Mouse (Mus musculus): ENCODE data around the gene Rnf182. TPM values are rescaled to one million over a fixed set of nuclear protein-coding genes. Genes with fewer than 3 reads are reported as not detected.

Gene Rnf182
- total RNA-seq, 2 experiments from 2014 or later, result 7.1 to 7.2 TPM

DNA sequence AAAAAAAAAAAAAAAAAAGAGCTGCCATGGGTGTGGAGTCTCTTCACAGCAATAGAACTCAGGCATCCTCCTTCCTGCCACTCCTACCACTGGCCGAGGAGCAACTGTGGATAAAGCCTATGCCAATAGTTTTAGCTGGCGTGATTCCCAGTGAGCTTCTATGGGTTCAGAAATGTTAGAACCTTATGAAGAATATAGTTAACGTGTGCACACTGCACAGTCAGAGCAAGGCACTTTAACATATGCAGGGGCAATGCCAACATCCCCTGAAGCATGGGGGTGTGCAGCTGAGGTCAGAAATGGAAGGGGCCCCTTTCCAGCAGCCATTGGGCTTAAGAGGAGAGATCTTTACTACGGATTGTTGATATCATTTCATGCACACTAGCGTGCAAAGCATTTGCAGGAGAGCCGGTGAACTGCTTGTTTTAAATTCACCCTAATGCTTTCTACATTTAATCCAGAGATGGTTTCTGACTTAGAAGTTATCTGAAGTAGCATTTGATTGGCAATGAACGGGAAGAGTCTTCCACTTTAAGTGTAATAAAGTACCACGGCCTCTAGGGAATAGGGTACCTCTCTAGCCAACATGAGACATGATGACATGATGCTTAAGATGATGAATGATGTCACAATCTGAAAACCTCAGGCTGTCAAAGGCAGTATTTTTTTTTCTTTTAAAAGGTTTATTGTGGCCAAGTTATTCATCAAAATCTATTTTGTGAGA, 61.8 kb downstream of the Rnf182 start:
- no peak for DNase-seq (ENCODE audit: extremely low spot score in 1 of 2, low spot score in 2 of 2)
- intact Hi-C loops (cut with DNase I), result no loop called here

DNA sequence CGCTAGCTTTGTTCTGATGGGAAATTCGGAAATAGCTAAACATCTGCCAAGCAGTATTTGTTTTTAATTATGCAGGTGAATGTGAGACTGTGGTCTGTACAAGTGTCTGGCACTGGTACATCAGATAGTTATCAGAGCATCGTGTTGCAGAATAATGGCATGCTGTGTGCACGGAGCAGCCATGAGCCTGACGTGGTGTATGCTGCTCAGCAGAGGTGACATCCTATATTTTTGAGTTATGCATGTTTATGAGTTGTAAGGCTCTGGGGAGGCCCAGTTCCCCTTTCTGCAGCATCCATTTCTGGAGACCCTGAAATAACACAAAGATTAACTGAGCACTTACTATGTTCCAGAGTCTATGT, 62.4 kb downstream of the Rnf182 start:
- no peak for DNase-seq (ENCODE audit: extremely low spot score in 1 of 2, low spot score in 2 of 2)
- intact Hi-C loops (cut with DNase I), result no loop called here

DNA sequence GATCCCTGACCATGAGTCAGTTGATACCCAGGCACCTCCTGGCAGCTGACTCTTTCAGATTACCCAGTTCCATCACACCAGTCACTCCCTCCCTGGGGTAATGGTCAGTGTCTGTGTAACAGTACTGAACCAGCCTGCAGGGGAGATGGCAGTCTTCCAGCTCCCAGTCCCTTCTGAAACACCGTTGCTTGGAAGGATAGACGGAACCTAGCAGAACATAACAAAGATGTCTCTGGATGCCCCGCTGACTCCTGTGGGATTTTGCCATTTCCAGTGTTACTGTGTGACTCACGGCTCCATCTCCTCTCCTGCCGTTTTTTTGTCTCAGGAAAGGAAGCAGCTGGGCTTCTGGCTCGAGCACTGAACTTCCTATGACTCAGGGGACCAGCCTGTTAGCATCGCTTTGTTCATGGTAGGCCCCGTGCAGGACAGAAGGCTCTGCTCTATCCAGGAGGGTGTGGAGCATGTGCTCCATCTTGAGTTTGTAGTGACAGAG, 69.0 kb downstream of the Rnf182 start:
- intact Hi-C loops (cut with DNase I), result no loop called here
- DNase-seq (ENCODE audit: extremely low spot score in 1 of 2, low spot score in 2 of 2), result peak in 1 of 2 experiments; percentile 67

DNA sequence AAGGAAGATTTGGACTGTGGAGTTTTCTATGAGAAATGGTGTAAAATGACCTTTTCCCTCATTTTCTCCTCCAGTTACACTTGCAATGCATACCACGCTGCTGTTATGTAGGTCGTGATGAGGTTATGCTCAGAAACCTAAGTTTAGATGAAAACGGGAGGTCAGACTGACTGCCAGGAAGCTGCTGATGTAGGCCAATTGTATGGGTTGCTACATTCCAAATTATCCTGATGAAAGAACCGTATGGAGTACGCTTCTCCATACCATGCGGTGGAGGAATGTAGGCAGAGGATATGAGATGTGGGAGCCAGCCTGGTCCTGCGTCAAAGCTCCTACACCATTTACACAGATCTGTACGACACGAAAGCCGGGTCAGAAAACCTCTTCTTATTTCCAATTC, 72.6 kb downstream of the Rnf182 start:
- no peak for DNase-seq (ENCODE audit: extremely low spot score in 1 of 2, low spot score in 2 of 2)
- intact Hi-C loops (cut with DNase I), result no loop called here

DNA sequence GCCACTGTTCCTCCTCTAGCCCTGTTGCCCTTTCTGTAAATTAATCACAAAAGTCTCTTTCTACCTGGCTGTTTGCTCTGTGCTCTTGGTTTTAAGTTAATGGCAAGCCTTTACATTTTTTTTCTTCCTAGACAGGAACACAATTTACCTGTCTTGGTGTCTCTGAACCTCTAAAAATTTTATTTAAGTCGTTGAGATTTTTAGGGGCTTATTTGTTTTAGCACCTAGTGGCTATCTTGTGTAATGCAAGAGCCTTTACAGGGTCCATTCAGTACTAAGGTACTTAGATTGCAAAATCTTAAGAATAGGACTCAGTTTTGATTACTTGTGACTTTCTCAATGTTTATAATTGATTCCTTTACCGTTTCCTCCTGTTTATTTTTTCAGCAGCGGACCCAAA, 76.2 kb downstream of the Rnf182 start:
- no peak for DNase-seq (ENCODE audit: extremely low spot score in 1 of 2, low spot score in 2 of 2)
- intact Hi-C loops (cut with DNase I), result no loop called here

DNA sequence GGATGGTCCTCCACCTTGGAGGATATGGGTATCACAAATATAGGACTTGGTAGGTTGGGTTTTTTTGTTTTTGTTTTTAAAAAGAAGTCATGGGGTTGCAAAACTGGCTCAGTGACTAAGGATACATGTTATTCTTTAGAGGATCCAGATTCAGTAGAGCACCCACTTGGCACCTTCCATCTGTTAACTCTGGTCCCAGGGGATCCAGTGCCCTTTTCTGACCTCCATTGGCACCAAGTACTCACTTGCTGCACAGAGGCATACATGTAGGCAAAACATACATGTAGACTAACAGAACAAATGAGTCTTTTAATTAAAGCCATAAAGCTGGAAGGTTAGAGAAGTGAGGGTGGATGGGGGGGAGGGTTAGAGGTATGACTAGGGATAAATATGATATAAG, 80.0 kb downstream of the Rnf182 start:
- intact Hi-C loops (cut with DNase I), result no loop called here
- DNase-seq (ENCODE audit: extremely low spot score in 1 of 2, low spot score in 2 of 2), result no peak

DNA sequence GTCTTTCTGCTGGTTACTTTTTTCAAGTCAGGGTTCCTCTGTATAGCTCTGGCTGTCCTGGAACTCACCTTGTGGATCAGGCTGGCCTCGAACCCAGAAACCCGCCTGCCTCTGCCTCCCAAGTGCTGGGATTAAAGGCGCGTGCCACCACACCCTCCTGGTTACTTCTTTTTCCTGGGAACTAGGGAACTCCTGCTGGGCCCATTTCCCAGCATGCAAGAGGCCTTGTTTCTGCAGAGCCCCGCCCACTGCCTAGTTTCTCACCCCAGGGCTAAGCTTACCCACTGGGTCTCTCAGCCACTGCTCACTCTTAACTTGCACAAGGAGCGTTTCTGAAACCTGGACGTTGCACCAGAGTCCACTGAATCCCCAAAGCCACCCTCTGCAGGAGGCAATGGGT, 80.5 kb downstream of the Rnf182 start:
- intact Hi-C loops (cut with DNase I), result no loop called here
- DNase-seq (ENCODE audit: extremely low spot score in 1 of 2, low spot score in 2 of 2), result no peak

DNA sequence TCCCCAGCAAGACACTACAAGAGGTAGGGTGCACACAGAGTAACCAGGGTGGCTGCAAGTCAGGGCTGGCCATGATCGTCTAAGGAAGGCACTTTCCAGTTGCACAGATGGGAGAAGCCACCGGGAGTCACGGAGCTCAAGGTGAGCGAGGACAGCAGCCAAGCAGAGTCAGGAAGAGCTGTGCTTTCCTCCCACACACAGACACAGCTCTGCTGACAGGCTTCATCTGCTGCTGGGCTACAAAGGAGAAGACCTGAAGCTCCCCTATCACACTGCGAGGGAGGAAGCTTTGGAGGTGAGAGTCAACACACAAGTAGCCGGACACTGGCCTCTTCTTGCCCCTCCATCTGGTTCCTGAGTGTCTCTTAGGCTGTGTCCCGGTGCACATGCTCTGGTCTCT, 83.0 kb downstream of the Rnf182 start:
- DNase-seq (ENCODE audit: extremely low spot score in 1 of 2, low spot score in 2 of 2), result no peak
- intact Hi-C loops (cut with DNase I), result no loop called here

DNA sequence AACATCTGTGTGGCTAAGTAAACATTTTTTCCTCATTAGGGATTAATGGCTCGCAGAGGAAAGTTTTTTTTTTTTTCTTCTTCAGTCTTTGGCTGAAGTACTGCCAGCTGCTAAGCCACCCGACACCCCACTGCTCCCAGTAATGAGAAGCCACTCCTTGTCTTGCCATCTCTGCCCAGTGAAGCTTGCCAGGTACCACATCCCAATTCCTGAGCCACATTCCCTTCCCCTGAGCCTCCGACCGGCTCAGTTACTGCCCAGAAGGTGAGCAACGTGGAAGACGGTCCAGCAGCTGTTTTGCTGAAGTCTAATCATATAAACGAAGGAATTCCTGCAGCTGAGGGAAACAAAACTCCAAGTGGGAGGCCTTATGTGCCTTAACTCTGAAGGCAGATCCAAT, 88.0 kb downstream of the Rnf182 start:
- intact Hi-C loops (cut with DNase I), result no loop called here

DNA sequence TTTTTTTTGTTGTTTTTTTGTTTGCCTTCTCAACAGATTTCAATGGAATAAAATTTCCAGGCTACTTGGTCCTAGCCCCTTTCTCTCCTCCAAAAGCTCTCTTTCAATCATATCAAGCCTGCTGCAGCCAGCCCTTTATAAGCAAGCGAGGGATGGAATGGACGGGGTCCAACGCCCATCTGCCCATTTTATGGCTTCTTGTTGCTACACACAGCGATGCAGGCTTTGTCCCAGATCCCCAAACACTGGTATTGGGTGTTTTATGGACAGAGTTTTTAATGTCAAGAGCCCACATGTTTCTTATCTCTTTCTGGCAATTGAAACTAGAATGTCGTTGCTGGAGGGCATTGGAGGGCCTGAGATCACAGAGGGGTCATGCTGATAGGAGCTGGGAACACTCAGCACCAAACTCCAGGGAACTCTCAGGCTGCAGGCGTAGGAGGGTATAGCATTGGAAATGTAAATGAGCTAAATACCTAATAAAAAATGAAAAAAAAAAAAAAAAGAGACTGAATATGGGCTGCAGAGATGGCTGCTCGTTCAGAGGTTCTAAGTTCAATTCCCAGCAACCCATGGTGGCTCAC, 89.1 kb downstream of the Rnf182 start:
- DNase-seq (ENCODE audit: extremely low spot score in 1 of 2, low spot score in 2 of 2), result no peak
- intact Hi-C loops (cut with DNase I), result no loop called here

More for the DNA sequence above, 88.0 kb downstream of the Rnf182 start:
- DNase-seq (ENCODE audit: extremely low spot score in 1 of 2, low spot score in 2 of 2), result no peak

DNA sequence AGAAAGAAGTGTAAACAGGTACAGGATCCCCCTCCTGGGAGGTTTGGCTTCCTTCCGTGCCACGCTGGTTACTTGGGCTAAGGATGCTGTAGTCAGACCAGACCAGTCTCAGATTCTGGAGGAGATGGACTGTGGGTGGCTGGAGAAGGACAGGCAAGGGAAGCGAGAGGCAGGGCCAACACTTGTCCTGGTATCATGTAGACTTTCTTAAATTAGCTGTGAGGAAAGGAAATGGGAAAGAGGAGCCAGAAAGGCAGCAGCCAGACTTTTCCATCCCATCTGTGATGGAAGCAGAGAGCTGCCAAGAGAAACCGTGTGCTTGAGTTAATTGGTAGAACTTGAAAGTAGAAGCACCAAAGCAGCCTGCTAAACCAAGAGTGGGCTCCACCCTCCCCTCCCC, 90.9 kb downstream of the Rnf182 start:
- DNase-seq (ENCODE audit: extremely low spot score in 1 of 2, low spot score in 2 of 2), result no peak
- intact Hi-C loops (cut with DNase I), result no loop called here

DNA sequence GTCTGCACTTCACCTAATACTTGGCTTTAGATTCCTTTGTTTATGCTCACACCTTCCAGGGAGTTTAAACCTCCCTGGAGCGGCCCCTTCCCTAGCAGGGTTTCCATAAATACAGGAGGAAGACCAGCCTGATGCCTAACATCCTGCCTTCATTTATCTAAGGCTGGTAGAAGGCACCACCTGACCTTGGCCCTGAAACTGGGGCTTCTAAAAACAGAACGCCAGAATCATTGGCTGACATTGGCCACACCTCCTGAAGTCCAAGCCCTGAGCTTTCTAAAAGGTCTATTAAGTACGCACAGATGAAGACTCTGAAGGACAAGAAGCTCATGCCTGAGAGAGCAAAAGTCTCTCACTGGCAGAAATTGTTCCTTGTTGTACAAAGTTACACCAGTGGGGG, 94.0 kb downstream of the Rnf182 start:
- intact Hi-C loops (cut with DNase I), result no loop called here
- DNase-seq (ENCODE audit: extremely low spot score in 1 of 2, low spot score in 2 of 2), result no peak

DNA sequence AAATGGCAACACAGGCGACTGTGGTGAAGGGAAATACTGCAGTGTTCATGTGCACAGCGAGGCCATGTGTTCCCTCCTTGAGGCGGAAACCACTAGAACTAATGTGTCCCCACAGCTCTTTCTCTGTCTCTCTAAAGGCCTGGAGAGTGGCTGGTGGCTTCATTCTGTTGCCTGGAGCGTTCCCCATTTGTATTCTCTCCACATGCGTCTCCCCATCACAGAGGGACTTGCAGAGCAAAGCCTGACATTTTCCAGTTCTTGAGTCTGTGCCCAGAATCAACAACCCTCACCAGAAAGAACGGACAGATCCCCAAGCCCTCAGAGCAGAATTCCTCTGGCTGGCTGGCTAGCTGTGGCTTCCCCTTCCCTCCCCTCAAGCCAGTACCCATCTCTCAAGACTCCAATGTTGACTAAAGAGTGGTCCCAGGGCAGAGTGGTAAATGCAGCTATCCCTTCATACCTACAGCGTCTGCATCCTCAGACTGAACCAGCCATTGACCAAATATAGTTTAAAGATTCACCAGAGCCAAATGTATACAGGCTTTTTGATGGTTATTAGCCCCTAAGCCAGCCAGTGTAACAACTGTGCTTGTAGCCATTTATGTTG, 96.3 kb downstream of the Rnf182 start:
- intact Hi-C loops (cut with DNase I), result no loop called here
- DNase-seq (ENCODE audit: extremely low spot score in 1 of 2, low spot score in 2 of 2), result peak; percentile 43 to 76

DNA sequence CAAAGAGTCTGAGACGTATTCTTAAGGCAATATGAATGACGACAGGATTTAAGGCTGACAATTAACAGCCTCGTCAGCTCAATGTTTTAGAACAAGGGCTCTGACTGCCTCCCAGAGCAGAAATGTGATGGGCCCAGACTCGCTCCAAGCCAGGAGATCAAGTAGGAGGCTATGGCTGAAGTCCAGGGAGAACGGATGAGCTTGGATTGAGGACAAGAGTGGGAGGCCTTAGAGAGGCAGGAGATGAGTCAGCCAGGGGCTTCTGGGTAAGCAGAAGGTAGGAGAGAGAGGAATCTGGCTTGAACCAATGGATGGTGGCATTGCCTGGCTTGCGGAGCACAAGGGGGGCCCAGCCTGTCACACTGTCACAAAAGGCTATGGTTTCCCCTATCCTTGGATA, 99.2 kb downstream of the Rnf182 start:
- intact Hi-C loops (cut with DNase I), result no loop called here
- no peak for DNase-seq (ENCODE audit: extremely low spot score in 1 of 2, low spot score in 2 of 2)

DNA sequence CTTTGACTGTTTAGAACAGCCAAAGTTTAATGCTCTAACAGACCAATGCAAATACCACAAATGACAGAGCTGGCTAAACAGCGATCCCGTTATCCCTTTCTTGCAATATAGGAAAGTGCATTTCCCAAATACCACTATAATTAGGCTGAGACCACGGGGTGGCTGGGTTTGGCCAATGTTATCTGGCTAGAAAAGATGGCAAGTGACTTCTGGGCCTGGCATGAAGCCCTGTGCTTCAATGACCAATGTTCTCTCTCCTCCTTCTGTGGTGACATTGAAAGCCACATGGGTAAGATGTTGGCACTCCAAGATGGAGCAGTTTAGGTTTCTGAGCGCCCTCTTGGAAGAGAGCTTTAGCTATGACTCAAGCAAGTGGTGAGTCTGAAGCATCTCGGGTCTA, 100.0 kb downstream of the Rnf182 start:
- DNase-seq (ENCODE audit: extremely low spot score in 1 of 2, low spot score in 2 of 2), result no peak
- intact Hi-C loops (cut with DNase I), result no loop called here

DNA sequence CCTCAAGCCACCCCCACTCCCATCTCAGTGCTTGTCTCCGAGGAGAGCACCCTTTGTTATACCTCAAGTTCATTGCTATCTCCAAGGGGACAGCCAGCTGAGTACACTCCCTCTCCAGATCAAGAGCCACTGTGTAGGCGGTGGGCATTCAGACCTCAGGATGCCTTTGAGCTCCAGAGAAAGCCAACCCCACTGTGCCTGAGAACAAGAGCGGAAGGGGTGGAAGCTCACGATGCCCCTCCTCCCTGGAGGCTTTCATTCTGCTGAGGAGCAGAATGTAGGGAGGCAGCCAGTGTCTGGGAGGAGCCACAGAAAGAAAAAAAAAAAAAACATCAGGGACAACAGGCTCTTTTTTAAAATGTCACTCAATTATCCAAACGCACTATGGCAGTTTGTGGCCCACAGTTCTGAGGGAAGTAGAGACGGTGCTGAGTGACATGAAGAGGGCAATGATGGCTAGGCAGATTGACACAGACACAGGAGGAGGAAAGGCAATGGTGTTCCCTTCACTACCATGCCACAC, 101.1 kb downstream of the Rnf182 start:
- no peak for DNase-seq (ENCODE audit: extremely low spot score in 1 of 2, low spot score in 2 of 2)
- intact Hi-C loops (cut with DNase I), result no loop called here

DNA sequence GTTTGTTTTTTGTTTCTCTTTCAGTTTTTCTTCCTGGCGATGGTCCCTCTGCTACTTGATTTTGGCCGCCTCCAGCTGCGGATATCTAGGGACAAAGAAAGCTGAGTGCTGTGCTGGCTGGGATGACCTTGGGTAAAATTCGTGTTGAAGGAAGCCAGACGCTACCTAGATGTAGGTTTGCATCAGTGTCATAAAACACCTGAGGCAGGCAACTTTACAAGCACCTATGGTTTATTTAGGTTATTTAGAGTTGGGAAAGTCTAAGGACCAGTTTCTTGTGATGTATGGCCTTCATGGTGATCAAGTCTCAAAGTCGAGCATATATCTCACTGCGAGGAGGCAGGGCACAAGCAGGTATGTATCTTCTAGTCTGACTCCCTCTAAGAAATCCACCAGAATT, 102.7 kb downstream of the Rnf182 start:
- intact Hi-C loops (cut with DNase I), result no loop called here
- DNase-seq (ENCODE audit: extremely low spot score in 1 of 2, low spot score in 2 of 2), result no peak

DNA sequence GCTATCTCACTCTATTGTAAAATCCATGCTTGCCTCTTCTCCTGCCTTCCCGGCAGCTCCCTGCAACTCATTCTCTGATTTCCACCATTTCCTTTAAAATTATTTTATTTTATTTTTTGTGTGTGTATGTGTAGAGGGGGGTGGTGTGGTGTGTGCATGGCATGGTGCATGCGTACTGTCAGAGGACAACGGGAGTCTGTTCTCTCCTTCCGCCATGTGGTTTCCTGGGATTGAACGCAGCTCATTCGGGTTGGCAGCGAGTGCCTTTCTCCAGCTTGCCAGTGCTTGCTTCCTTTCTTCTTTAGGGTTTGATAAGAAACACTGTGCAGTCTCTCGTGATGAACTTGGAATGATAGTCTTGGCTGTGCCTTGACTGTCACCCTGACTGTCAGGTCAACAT, 105.0 kb downstream of the Rnf182 start:
- intact Hi-C loops (cut with DNase I), result no loop called here
- no peak for DNase-seq (ENCODE audit: extremely low spot score in 1 of 2, low spot score in 2 of 2)

Measured in left cerebral cortex, postnatal 10 days (tissue).